Mouse (Mus musculus) heart, adult 2 months (tissue): ENCODE measurements around the gene Pacrg.

ENCODE experiments used
- CTCF ChIP-seq: fragments of 200-600 bp; IDR thresholded peaks from 2 replicates; pipeline ENCODE4 v1.8.1; 2022; ENCODE audit warnings: antibody characterized with exemption, mild to moderate bottlenecking, moderate library complexity
- EP300 ChIP-seq: fragments of 200-500 bp; IDR thresholded peaks from 2 replicates; pipeline ENCODE4 v1.6.1; 2011; ENCODE audit warnings: low read depth, low read length, control low read depth; ENCODE audit not compliant: insufficient read depth
- POLR2A ChIP-seq: fragments of 200-500 bp; IDR thresholded peaks from 2 replicates; pipeline ENCODE4 v1.6.1; 2011; ENCODE audit warnings: mild to moderate bottlenecking, low read depth, low read length, control low read depth; ENCODE audit not compliant: insufficient read depth

GRCm38 (mm10) chr17:10359466-10359865 lies 480.6 kb downstream of the Pacrg start:
- TF ChIP-seq CTCF (no peak), POLR2A (peak; percentile 48; the same call in 1 of the 2 replicates), EP300 (peak; percentile 80; the same call in 1 of the 2 replicates)
